Mouse (Mus musculus): Measurements from ENCODE around the gene H2afb3. TPM values are rescaled to one million over a fixed set of nuclear protein-coding genes. Genes with fewer than 3 reads are reported as not detected.

The H2afb3 gene
- not detected for polyA plus RNA-seq (2014; fragmentation: Illumina TruSeq; extraction: RNeasy Lipid Tissue Mini Kit (QIAGEN cat#74804); ENCODE audit: low read depth, low replicate concordance)

GRCm38 (mm10) chrX:120312995-120313394 is at the start of gene H2afb3:
H2afb3 (minus strand) TSS chrX:120313095.

GRCm38 (mm10) chrX:120290011-120290899 is 22.6 kb downstream of the H2afb3 start, which contains the start of gene Pcdh11x:
Pcdh11x (plus strand) TSS chrX:120290259.

Other genes starting within 250 kb of the H2afb3 start
- gene Pcdh11x, start 22.8 kb downstream of the H2afb3 start, polyA plus RNA-seq (2014; fragmentation: Illumina TruSeq; extraction: RNeasy Lipid Tissue Mini Kit (QIAGEN cat#74804); ENCODE audit: low read depth, low replicate concordance): 0.34 TPM

Data from testis, adult 10 weeks (tissue).